Mouse (Mus musculus) liver, embryonic 13.5 days (tissue): Measurements from ENCODE around the gene Gba. TPM values are rescaled to one million over a fixed set of nuclear protein-coding genes. Genes with fewer than 3 reads are reported as not detected.

Source experiments
- ATAC-seq: fragments of 200-750 bp; cut with Nextera tagmentation; 2 replicates; pipeline ENCODE4 v1.8.0; 2017; ENCODE audit warnings: low read depth, mild to moderate bottlenecking, moderate number of reproducible peaks, moderate library complexity
- DNase-seq: peaks from one replicate; pipeline ENCODE4 v3.0.0; 2022
- H3K27ac ChIP-seq: fragments of 300-500 bp; sonication (generic); 2 replicates; pipeline ENCODE4 v1.5.1; 2015; ENCODE audit warnings: moderate library complexity, mild to moderate bottlenecking, inconsistent platforms
- H3K27me3 ChIP-seq: fragments of 300-500 bp; sonication (generic); 2 replicates; pipeline ENCODE4 v1.6.1; 2015; ENCODE audit warnings: mild to moderate bottlenecking, inconsistent platforms
- H3K36me3 ChIP-seq: fragments of 300-500 bp; sonication (generic); 2 replicates; pipeline ENCODE4 v1.6.1; 2015; ENCODE audit warnings: mild to moderate bottlenecking, inconsistent platforms
- H3K4me1 ChIP-seq: fragments of 300-500 bp; sonication (generic); replicated peaks from 2 replicates; pipeline ENCODE4 v1.6.1; 2015; ENCODE audit warnings: inconsistent platforms
- H3K4me2 ChIP-seq: fragments of 300-500 bp; sonication (generic); 2 replicates; pipeline ENCODE4 v1.6.1; 2015; ENCODE audit warnings: inconsistent platforms, mild to moderate bottlenecking, moderate library complexity
- H3K4me3 ChIP-seq: fragments of 300-500 bp; sonication (generic); replicated peaks from 2 replicates; pipeline ENCODE4 v1.5.1; 2015; ENCODE audit warnings: mild to moderate bottlenecking, inconsistent platforms
- H3K9ac ChIP-seq: fragments of 300-500 bp; sonication (generic); 2 replicates; pipeline ENCODE4 v1.6.1; 2015; ENCODE audit warnings: mild to moderate bottlenecking, inconsistent platforms
- H3K9me3 ChIP-seq: fragments of 300-500 bp; sonication (generic); replicated peaks from 2 replicates; pipeline ENCODE4 v1.6.1; 2016; ENCODE audit warnings: inconsistent platforms
- WGBS: fragments of 180-500 bp; shearing (Covaris S2); methylation state at CpG from one replicate; pipeline ENCODE4 v1.1.7; 2015; ENCODE audit not compliant: insufficient replicate concordance; 5-methylcytosine and 5-hydroxymethylcytosine counted together
- polyA plus RNA-seq: library from polyadenylated mRNA; unstranded; fragments of >200 nt; fragmentation: Nextera tagmentation; extraction: Ambion mirVana; gene quantifications from 2 replicates; pipeline ENCODE4 v1.2.1, GENCODE M21; 2015

Gba gene
- polyA plus RNA-seq, 1 experiment from 2014 or later, result 21.7 TPM

GRCm38 (mm10) chr3:89165268-89165870 lies 37.4 kb upstream of the Gba start:
- H3K9me3 ChIP-seq, result no peaks in the 10 kb centered on the region
- no peak for DNase-seq
- ATAC-seq, result no peak
- H3K9ac ChIP-seq, result peak overlapping the region; percentile 92
- peak overlapping the region; percentile 88 for H3K4me3 ChIP-seq
- peak overlapping the region; percentile 96 for H3K27ac ChIP-seq
- WGBS, result 16% methylated on average over 12 of the region's 12 CpGs
- H3K4me1 ChIP-seq, result peaks cover 33% of the 10 kb centered on the region
- H3K36me3 ChIP-seq, result peaks cover 41% of the 10 kb centered on the region
- peak overlapping the region; percentile 81 for H3K4me2 ChIP-seq
- H3K27me3 ChIP-seq, result no peaks in the 10 kb centered on the region

GRCm38 (mm10) chr3:89166945-89167344 lies 35.8 kb upstream of the Gba start:
- H3K27ac ChIP-seq, result no peak overlapping the region
- no peaks in the 10 kb centered on the region for H3K9me3 ChIP-seq
- ATAC-seq (no peak), DNase-seq (no peak)
- H3K9ac ChIP-seq, result 0 out of 2 replicates have a peak overlapping the region, but pooled peaks have one; percentile 92
- H3K27me3 ChIP-seq, result no peaks in the 10 kb centered on the region
- 90% methylated on average over 19 of the region's 19 CpGs for WGBS
- H3K4me3 ChIP-seq, result no peak overlapping the region
- H3K4me2 ChIP-seq, result peak overlapping the region; percentile 81
- H3K36me3 ChIP-seq, result peaks cover 55% of the 10 kb centered on the region
- H3K4me1 ChIP-seq, result peaks cover 31% of the 10 kb centered on the region

DNA sequence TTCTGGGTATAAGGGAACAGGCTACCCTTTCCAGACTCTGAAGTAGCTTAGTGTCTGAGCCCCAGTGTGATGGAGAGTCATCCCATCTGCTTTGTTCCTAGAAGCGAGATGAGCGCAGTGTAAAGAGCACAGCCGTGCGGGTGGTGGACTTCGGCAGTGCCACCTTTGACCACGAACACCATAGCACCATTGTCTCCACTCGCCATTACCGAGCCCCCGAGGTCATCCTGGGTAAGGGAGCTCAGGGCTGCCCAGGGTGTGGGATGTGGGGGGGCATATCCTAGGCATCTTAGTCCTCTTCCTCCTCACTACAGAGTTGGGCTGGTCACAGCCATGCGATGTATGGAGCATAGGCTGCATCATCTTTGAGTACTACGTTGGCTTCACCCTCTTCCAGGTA lies 27.9 kb upstream of the Gba start:
- no peak overlapping the region for H3K4me2 ChIP-seq
- H3K27me3 ChIP-seq, result no peaks in the 10 kb centered on the region
- no peaks in the 10 kb centered on the region for H3K9me3 ChIP-seq
- WGBS, result 88% methylated on average over 11 of the region's 11 CpGs
- DNase-seq, result no peak
- H3K27ac ChIP-seq, result no peak overlapping the region
- H3K36me3 ChIP-seq, result peaks cover 78% of the 10 kb centered on the region
- no peak overlapping the region for H3K4me3 ChIP-seq
- H3K9ac ChIP-seq, result no peak overlapping the region
- H3K4me1 ChIP-seq, result peaks cover 27% of the 10 kb centered on the region
- ATAC-seq, result no peak

GRCm38 (mm10) chr3:89175544-89175943 lies 27.2 kb upstream of the Gba start:
- no peak overlapping the region for H3K9ac ChIP-seq
- H3K4me1 ChIP-seq, result peaks cover 27% of the 10 kb centered on the region
- no peak overlapping the region for H3K27ac ChIP-seq
- WGBS, result 82% methylated on average over 10 of the region's 10 CpGs
- DNase-seq (no peak), ATAC-seq (no peak)
- H3K27me3 ChIP-seq, result no peaks in the 10 kb centered on the region
- H3K36me3 ChIP-seq, result peaks cover 78% of the 10 kb centered on the region
- H3K9me3 ChIP-seq, result no peaks in the 10 kb centered on the region
- H3K4me3 ChIP-seq, result no peak overlapping the region
- H3K4me2 ChIP-seq, result no peak overlapping the region

- 89% methylated on average over 7 of the region's 7 CpGs for WGBS
- peaks cover 78% of the 10 kb centered on the region for H3K36me3 ChIP-seq
- H3K4me1 ChIP-seq, result peaks cover 27% of the 10 kb centered on the region
- peak overlapping the region; percentile 77; the same call in 1 of the 2 replicates for H3K4me3 ChIP-seq
- no peaks in the 10 kb centered on the region for H3K27me3 ChIP-seq
- H3K9ac ChIP-seq, result peak overlapping the region; percentile 53
- H3K27ac ChIP-seq, result peak overlapping the region; percentile 65; the same call in 1 of the 2 replicates
- peak overlapping the region; percentile 82 for H3K4me2 ChIP-seq
- DNase-seq (no peak), ATAC-seq (no peak)
- H3K9me3 ChIP-seq, result no peaks in the 10 kb centered on the region
These were observed 26.3 kb upstream of the Gba start for GRCm38 (mm10) chr3:89176421-89176820.

DNA sequence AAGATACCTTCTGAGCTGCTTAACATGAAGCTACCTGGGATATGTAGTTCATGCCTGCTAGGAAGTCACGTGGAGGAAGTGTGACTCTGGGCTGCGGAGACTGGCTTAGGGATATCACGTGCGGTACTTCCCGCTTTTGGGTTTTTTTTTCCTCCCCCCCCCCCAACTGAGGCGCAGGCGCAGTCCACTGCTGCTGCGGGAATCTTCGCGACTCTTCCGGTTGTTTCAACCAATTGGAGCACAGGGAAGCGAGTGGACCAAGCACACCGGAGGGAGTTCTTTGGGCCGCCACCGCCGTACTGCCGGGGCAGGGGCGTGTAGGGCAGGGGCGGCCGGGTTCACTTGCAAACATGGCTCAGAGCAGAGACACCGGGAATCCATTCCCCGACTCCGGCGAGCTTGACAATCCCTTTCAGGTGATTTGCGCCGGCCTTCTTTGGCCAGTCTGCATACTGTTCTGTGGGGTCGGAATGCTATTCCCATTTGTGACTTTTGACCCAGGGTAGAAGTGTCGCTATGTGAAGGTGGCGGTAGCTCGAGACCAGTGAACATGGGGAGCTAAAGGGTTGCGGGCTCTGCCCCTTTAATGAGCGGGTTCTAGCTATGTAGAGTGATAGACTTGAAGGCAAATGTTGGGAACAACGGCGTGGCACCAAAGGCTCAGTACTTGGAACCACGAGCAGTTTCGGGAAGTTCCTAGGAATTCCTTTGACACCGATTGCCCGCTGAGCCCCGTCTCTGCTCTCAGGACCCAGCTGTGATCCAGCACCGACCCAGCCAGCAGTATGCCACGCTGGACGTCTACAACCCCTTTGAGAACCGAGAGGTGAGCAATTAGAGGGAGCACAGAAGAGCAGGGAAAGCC lies 25.3 kb upstream of the Gba start, which contains the start of gene Scamp3:
Gene Scamp3, plus strand, starts transcription at position 232 of the 865 bp plus-strand sequence.
- Histone ChIP-seq H3K27me3 (no peaks in the 10 kb centered on the region), H3K27ac (peak within 1 kb of the TSS; percentile 82), H3K9ac (peak within 1 kb of the TSS; percentile 87), H3K4me1 (peaks cover 38% of the 10 kb centered on the region), H3K36me3 (peaks cover 79% of the 10 kb centered on the region), H3K4me2 (peak within 1 kb of the TSS; percentile 82), H3K4me3 (peak within 1 kb of the TSS; percentile 77), H3K9me3 (no peaks in the 10 kb centered on the region)
- peak; percentile 91 for ATAC-seq
- peak; percentile 80 for DNase-seq
- under 1% methylated on average over 43 of the region's 43 CpGs for WGBS

GRCm38 (mm10) chr3:89178107-89178385 lies 24.7 kb upstream of the Gba start:
- Histone ChIP-seq H3K36me3 (peaks cover 75% of the 10 kb centered on the region), H3K4me2 (peak overlapping the region; percentile 82), H3K9me3 (no peaks in the 10 kb centered on the region), H3K4me1 (peaks cover 43% of the 10 kb centered on the region), H3K9ac (peak overlapping the region; percentile 87), H3K4me3 (peak overlapping the region; percentile 77), H3K27me3 (no peaks in the 10 kb centered on the region), H3K27ac (peak overlapping the region; percentile 82)
- 3% methylated on average over 6 of the region's 6 CpGs for WGBS
- DNase-seq (no peak), ATAC-seq (no peak)

GRCm38 (mm10) chr3:89179056-89179455 lies 23.7 kb upstream of the Gba start:
- DNase-seq, result no peak
- H3K27me3 ChIP-seq, result no peaks in the 10 kb centered on the region
- H3K9me3 ChIP-seq, result no peaks in the 10 kb centered on the region
- H3K4me1 ChIP-seq, result peaks cover 53% of the 10 kb centered on the region
- WGBS, result 77% methylated on average over 11 of the region's 11 CpGs
- peak overlapping the region; percentile 82 for H3K4me2 ChIP-seq
- H3K36me3 ChIP-seq, result peaks cover 65% of the 10 kb centered on the region
- H3K9ac ChIP-seq, result peak overlapping the region; percentile 87; the same call in 1 of the 2 replicates
- 0 out of 2 replicates have a peak overlapping the region, but pooled peaks have one; percentile 0 for H3K27ac ChIP-seq
- no peak for ATAC-seq
- peak overlapping the region; percentile 77; the same call in 1 of the 2 replicates for H3K4me3 ChIP-seq

- DNase-seq (no peak), ATAC-seq (no peak)
- Histone ChIP-seq H3K27ac (peak overlapping the region; percentile 69), H3K27me3 (0 out of 2 replicates have a peak, but pooled peaks cover under 1% of the 10 kb centered on the region), H3K9me3 (no peaks in the 10 kb centered on the region), H3K36me3 (peaks cover 38% of the 10 kb centered on the region), H3K4me1 (peaks cover 60% of the 10 kb centered on the region), H3K4me2 (no peak overlapping the region), H3K4me3 (0 out of 2 replicates have a peak overlapping the region, but pooled peaks have one; percentile 6), H3K9ac (no peak overlapping the region)
- WGBS, result 86% methylated on average over 27 of the region's 27 CpGs
These were observed 20.8 kb upstream of the Gba start for GRCm38 (mm10) chr3:89181749-89182500.

DNA sequence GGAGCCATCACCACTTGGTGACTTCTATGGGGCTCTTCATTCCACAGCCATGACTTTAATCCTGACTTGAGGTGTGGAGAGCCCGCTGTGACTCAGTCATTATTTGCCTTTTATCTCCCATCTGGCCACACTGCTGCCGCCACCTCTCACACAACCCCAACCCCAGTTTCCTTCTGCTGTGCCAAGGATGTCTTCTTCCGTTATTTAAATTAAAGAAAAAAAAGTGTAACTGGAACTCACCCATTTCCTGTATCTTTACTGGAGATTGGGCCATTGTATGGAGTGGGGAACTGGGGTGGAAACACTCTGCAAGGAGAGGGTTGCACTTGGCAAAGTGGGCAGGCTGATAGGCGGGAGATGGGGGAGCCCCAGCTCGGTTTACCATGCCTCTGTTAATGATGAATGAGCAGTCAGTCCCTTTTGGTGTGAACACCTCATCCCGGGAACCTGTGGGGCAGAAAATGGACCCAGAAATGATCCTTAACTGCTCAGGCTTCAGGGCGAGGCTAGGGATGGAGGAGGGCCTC lies 20.1 kb upstream of the Gba start:
- peaks cover 65% of the 10 kb centered on the region for H3K4me1 ChIP-seq
- H3K9ac ChIP-seq, result no peak overlapping the region
- peaks cover 38% of the 10 kb centered on the region for H3K36me3 ChIP-seq
- ATAC-seq (peak; percentile 10; the same call in 1 of the 2 replicates), DNase-seq (no peak)
- peaks cover 5% of the 10 kb centered on the region; the same call in 1 of the 2 replicates for H3K27me3 ChIP-seq
- H3K9me3 ChIP-seq, result no peaks in the 10 kb centered on the region
- 31% methylated on average over 7 of the region's 7 CpGs for WGBS
- peak overlapping the region; percentile 61; the same call in 1 of the 2 replicates for H3K4me3 ChIP-seq
- peak overlapping the region; percentile 86 for H3K4me2 ChIP-seq
- peak overlapping the region; percentile 69 for H3K27ac ChIP-seq
